Mouse (Mus musculus) neural tube, embryonic 13.5 days (tissue): ENCODE measurements around the gene Samd14. TPM values are rescaled to one million over a fixed set of nuclear protein-coding genes. Genes with fewer than 3 reads are reported as not detected.
A peak's percentile ranks its signal among the peaks of the same experiment; 100 is the strongest.
"Not testable (repeated sequence)": the region's sequence is repeated elsewhere in the genome, so short reads cannot be mapped to it uniquely, and the experiment has no call there.

Experiments
- ATAC-seq: fragments of 200-750 bp; cut with Nextera tagmentation; 2 replicates; pipeline ENCODE4 v1.8.0; 2017; ENCODE audit warnings: low read depth, mild to moderate bottlenecking, moderate TSS enrichment, moderate library complexity
- H3K27ac ChIP-seq: fragments of 300-500 bp; sonication (generic); replicated peaks from 2 replicates; pipeline ENCODE4 v1.5.1; 2015; ENCODE audit warnings: moderate library complexity, mild to moderate bottlenecking, inconsistent platforms
- H3K27me3 ChIP-seq: fragments of 300-500 bp; sonication (generic); 2 replicates; pipeline ENCODE4 v1.6.1; 2015; ENCODE audit warnings: mild to moderate bottlenecking, inconsistent platforms
- H3K36me3 ChIP-seq: fragments of 300-500 bp; sonication (generic); 2 replicates; pipeline ENCODE4 v1.6.1; 2015; ENCODE audit warnings: mild to moderate bottlenecking, inconsistent platforms
- H3K4me1 ChIP-seq: fragments of 300-500 bp; sonication (generic); replicated peaks from 2 replicates; pipeline ENCODE4 v1.6.1; 2015; ENCODE audit warnings: inconsistent platforms
- H3K4me2 ChIP-seq: fragments of 300-500 bp; sonication (generic); 2 replicates; pipeline ENCODE4 v1.6.1; 2015; ENCODE audit warnings: inconsistent platforms, mild to moderate bottlenecking, moderate library complexity
- H3K4me3 ChIP-seq: fragments of 300-500 bp; sonication (generic); 2 replicates; pipeline ENCODE4 v1.5.1; 2015; ENCODE audit warnings: mild to moderate bottlenecking, inconsistent platforms
- H3K9ac ChIP-seq: fragments of 300-500 bp; sonication (generic); 2 replicates; pipeline ENCODE4 v1.6.1; 2015; ENCODE audit warnings: moderate library complexity, mild to moderate bottlenecking, inconsistent platforms
- H3K9me3 ChIP-seq: fragments of 300-500 bp; sonication (generic); 2 replicates; pipeline ENCODE4 v1.6.1; 2016; ENCODE audit warnings: inconsistent platforms
- WGBS: fragments of 180-500 bp; shearing (Covaris S2); methylation state at CpG from one replicate; pipeline ENCODE4 v1.1.7; 2015; 5-methylcytosine and 5-hydroxymethylcytosine counted together
- polyA plus RNA-seq: library from polyadenylated mRNA; unstranded; fragments of >200 nt; fragmentation: Nextera tagmentation; extraction: Ambion mirVana; gene quantifications from 2 replicates; pipeline ENCODE4 v1.2.1, GENCODE M21; 2015

The Samd14 gene
- polyA plus RNA-seq = 133 and 151 TPM in 2 replicates

DNA sequence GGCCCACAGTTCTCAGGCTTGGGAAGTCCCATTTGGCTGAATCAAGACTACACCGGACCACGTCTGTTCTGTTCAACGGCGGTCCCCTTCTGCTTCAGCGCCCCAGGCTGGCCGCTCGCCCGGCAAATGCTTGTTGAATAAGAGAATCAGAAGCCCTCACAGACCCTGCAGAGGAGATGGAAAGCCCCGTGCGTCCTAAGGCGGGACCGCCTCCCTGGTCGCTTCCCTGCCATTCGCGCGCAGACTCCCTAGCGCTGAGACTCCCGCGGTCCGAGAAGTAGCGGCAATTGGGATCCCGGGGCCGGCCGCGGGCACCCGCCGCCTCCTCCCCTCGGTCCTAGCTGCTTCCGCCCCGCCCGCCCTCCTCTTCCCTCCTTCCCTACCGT, at the start of gene Samd14:
Gene Samd14, plus strand, starts transcription at position 251 of the 386 bp plus-strand sequence.
- Histone ChIP-seq H3K27me3 (no peaks in the 10 kb centered on the region), H3K4me3 (peak within 1 kb of the TSS; percentile 96), H3K4me2 (peak within 1 kb of the TSS; percentile 72), H3K9me3 (no peaks in the 10 kb centered on the region), H3K9ac (peak within 1 kb of the TSS; percentile 99), H3K4me1 (peaks cover 77% of the 10 kb centered on the region), H3K27ac (peak within 1 kb of the TSS; percentile 98), H3K36me3 (peaks cover 19% of the 10 kb centered on the region)
- ATAC-seq = peak; percentile 70
- WGBS = under 1% methylated on average over 30 of the region's 32 CpGs

DNA sequence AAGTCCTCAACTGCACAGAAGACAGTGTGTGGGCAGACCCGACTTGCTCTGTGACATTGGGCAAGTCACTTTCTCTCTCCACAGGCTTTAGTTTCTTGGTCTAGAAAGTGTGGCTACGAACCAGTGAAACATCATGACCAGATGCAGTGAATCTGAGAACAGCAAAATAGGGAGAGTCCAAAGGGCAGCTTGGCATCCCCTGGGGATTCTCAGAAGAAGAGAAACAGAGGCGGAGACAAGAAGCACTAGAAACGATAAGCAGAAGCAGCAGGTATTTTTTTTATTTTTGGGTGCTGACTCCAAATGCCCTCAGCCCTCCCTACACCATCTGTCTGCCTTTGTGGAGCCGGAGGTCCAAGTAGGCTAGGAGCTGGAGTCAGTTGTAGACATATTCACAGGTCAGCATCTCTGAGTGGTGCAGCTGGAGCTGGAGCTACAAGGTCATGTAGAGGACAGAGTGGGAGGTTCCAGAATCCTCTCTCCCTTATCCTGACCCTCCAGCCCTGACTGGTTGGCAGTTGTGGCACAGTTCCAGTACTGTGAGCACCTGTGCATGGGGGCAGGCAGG, 47.1 kb upstream of the Samd14 start:
- no peak for ATAC-seq
- H3K9ac ChIP-seq = no peak overlapping the region
- H3K4me1 ChIP-seq = peaks cover 8% of the 10 kb centered on the region
- H3K4me2 ChIP-seq = no peak overlapping the region
- WGBS = 74% methylated on average over 5 of the region's 5 CpGs
- H3K36me3 ChIP-seq = no peaks in the 10 kb centered on the region
- H3K9me3 ChIP-seq = no peaks in the 10 kb centered on the region
- H3K27ac ChIP-seq = no peak overlapping the region
- H3K4me3 ChIP-seq = no peak overlapping the region
- H3K27me3 ChIP-seq = no peaks in the 10 kb centered on the region

DNA sequence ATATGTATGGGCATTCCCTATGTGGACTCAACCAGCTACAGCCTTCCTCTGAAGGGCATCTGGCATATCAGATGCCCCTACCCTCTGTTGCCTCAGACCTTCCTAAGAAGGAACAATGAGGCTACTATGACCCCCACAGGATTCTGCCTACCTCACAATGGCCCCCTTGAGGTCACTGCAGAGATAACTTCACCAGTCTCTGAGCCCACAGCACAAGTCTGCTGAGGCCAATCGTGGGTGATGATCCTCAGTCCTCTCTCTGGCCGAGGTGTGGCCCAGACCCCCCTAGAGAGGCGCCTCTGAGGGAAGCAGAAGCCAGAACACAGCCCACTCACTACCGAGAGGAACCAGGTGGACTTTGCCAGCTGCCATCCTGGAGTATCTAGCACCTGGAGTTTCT, 42.3 kb upstream of the Samd14 start, which contains the start of gene Hils1:
Gene Hils1, plus strand, starts transcription at position 175 of the 400 bp plus-strand sequence.
- no peak within 1 kb of the TSS for H3K9ac ChIP-seq
- 47% methylated on average over 4 of the region's 4 CpGs for WGBS

DNA sequence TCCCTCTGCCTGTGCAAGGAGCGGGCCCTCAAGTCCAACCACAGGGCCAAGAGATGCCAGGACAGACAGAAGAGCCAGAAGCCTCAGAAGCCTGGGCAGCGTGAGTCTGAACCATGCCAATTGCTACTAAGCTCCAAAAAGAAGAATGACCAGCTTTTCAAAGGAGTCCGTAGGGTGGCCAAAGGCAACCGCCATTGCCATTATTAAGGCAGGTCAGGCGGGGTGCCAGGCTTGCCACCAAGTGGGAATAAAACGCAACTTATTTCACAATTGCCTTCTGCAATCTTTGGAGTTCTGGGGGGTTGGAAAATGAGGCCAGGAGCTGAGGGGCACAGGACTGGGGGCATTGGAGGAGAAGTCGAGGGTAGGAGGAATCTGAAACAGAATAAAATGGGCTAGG, 41.5 kb upstream of the Samd14 start:
- no peak for ATAC-seq

More for the DNA sequence above, 42.3 kb upstream of the Samd14 start, which contains the start of gene Hils1:
- Histone ChIP-seq H3K4me1 (no peaks in the 10 kb centered on the region), H3K27me3 (no peaks in the 10 kb centered on the region; the same call in 1 of the 2 replicates), H3K4me2 (no peak within 1 kb of the TSS), H3K9me3 (no peaks in the 10 kb centered on the region), H3K4me3 (no peak within 1 kb of the TSS), H3K36me3 (no peaks in the 10 kb centered on the region), H3K27ac (no peak within 1 kb of the TSS)
- no peak for ATAC-seq

DNA sequence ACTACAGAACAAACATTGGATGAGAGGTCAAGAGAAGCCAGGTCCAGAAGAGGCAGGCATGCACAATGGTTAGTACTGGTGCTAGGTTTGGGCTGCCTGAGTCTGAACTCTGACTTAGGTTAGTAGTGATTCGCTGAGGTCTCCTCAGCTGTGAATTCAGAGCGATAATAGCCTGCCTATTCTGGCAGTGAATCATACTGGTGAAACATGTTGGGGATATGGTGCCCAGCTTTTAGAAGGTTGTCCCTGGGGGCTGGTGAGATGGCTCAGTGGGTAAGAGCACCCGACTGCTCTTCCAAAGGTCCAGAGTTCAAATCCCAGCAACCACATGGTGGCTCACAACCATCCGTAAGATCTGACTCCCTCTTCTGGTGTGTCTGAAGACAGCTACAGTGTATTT, 40.0 kb upstream of the Samd14 start:
- H3K4me2 ChIP-seq, H3K4me3 ChIP-seq, ATAC-seq, H3K9me3 ChIP-seq, H3K36me3 ChIP-seq, H3K27me3 ChIP-seq, H3K27ac ChIP-seq, H3K4me1 ChIP-seq, H3K9ac ChIP-seq: not testable (repeated sequence)
- WGBS = 94% methylated on average over 4 of the region's 4 CpGs

More for the DNA sequence above, 41.5 kb upstream of the Samd14 start:
- H3K4me2 ChIP-seq = no peak overlapping the region
- H3K27ac ChIP-seq = no peak overlapping the region
- H3K27me3 ChIP-seq = no peaks in the 10 kb centered on the region; the same call in 1 of the 2 replicates
- H3K4me1 ChIP-seq = peaks cover 4% of the 10 kb centered on the region; the same call in 1 of the 2 replicates
- no peaks in the 10 kb centered on the region for H3K9me3 ChIP-seq
- H3K4me3 ChIP-seq = no peak overlapping the region
- H3K9ac ChIP-seq = no peak overlapping the region
- H3K36me3 ChIP-seq = no peaks in the 10 kb centered on the region
- 77% methylated on average over 7 of the region's 7 CpGs for WGBS

DNA sequence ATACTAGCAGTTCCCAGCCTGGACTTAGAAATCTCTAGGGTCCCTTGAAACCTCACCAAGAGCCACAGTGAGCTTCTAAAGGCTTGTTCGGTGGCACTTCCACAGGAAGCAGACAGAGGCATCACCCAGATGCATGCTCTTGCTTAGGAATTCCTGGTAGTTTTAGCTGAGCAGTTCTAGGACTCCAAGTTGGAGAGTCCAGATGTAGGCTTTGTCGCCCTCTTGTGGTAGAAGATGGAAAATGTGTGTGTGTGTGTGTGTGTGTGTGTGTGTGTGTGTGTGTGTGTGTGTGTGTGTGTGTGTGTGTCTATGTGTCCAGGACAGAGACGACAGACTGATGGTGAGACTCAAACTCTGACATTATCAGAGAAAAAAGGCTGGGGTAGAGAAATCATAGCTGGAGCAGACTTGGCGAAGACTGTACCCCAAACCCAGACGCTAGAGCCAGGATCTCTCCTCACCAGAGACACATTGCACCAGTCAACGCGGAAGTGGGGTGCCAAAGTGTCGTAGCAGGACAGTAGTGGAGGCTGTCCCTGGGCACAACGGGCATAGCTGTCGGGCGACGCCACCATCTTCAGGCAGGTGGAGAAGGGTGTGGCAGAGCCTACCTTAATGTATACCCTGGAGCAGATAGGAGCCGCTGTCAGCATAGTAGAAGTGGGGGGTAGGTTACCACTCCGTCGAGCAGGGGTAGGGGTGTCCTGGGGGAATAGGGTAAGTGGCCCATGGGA, 39.3 kb upstream of the Samd14 start:
- 60% methylated on average over 14 of the region's 15 CpGs for WGBS
- Histone ChIP-seq H3K27ac (no peak overlapping the region), H3K27me3 (no peaks in the 10 kb centered on the region; the same call in 1 of the 2 replicates), H3K4me1 (peaks cover 6% of the 10 kb centered on the region; the same call in 1 of the 2 replicates), H3K4me3 (no peak overlapping the region), H3K4me2 (no peak overlapping the region), H3K36me3 (no peaks in the 10 kb centered on the region), H3K9me3 (no peaks in the 10 kb centered on the region), H3K9ac (no peak overlapping the region)
- peak; percentile 30; the same call in 1 of the 2 replicates for ATAC-seq

DNA sequence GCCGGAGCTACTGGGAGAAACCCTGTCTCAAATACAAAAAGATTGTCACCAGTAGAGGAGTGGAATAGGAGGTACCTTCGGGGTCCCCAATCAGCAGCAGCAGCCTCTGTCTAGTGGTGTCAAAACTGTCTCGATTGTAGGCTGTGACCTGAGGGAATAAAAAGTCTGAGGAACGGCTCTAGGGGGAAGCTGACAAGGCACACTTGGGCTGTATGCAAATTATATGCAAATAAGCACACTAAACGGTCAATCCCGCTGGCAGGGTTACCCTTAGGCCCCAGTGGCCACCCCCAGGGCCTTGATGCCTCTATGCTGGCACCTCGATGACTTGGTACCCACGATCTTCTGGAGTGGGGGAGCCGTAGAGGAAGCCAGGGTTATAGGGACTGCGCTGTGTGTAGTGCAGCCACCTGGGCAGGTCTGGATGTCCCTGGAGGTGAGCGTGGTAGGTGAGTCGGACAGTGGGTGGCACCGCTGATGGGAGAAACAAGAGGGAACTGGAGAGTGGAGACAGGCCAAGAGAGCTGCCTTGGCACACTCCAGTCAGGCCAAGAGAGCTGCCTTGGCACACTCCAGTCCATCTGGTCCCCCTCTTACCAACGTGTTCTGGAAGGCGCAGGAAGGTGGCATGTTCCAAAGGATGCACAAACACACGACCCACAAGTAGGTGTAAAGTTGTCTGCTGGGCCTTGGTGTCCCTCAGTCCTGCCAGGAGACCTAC, 37.6 kb upstream of the Samd14 start:
- H3K27ac ChIP-seq = no peak overlapping the region
- H3K4me3 ChIP-seq = no peak overlapping the region
- H3K36me3 ChIP-seq = no peaks in the 10 kb centered on the region
- H3K9me3 ChIP-seq = no peaks in the 10 kb centered on the region
- peaks cover 6% of the 10 kb centered on the region; the same call in 1 of the 2 replicates for H3K4me1 ChIP-seq
- no peak overlapping the region for H3K9ac ChIP-seq
- H3K4me2 ChIP-seq = no peak overlapping the region
- no peak for ATAC-seq
- 60% methylated on average over 16 of the region's 16 CpGs for WGBS
- no peaks in the 10 kb centered on the region; the same call in 1 of the 2 replicates for H3K27me3 ChIP-seq

DNA sequence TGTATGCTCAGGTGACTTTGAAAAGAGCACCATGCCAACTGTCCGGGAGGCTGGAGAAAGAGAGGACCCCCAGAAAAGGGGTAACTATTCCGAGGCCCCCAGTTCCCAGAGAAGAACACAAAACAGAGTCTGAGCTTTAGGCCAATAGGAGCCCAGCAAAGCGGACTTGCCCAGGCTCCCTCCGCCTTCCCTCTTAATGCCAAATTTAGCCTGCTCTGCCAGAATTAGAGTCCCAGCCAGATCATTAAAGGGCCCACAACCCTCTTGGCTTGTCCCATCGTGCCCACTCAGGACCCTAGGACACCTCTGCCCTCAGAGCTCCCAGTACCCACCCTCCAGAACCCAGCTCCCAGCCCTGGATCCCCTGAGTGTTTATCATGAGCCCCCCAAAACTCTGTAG, 36.8 kb upstream of the Samd14 start:
- no peak overlapping the region for H3K27ac ChIP-seq
- WGBS = 72% methylated on average over 5 of the region's 5 CpGs
- no peak overlapping the region for H3K4me2 ChIP-seq
- ATAC-seq = no peak
- H3K4me1 ChIP-seq = peaks cover 11% of the 10 kb centered on the region
- H3K9me3 ChIP-seq = no peaks in the 10 kb centered on the region
- no peaks in the 10 kb centered on the region; the same call in 1 of the 2 replicates for H3K27me3 ChIP-seq
- no peaks in the 10 kb centered on the region for H3K36me3 ChIP-seq
- H3K4me3 ChIP-seq = no peak overlapping the region
- 0 out of 2 replicates have a peak overlapping the region, but pooled peaks have one; percentile 3 for H3K9ac ChIP-seq

DNA sequence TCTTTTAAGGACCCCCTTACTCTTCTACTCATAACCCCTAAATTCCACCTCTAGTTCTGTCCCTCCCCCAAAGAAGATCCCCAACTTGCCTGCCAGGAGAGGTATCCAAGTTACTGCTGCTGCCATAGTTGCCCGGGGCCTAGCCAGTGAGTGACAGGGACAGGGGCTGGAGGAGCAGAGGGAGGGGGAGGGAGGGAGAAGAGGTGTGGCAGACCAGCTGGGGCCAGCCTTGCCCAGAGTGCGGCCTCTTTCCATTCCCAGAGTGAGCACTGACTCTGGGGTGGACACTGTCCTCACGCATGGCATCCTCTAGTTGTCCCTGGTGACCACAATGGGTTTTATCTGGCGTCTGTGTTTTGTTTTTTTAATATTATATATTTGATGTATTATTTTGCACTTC, 36.4 kb upstream of the Samd14 start:
- Histone ChIP-seq H3K36me3 (no peaks in the 10 kb centered on the region), H3K27ac (no peak overlapping the region), H3K4me2 (no peak overlapping the region), H3K4me3 (no peak overlapping the region), H3K27me3 (no peaks in the 10 kb centered on the region; the same call in 1 of the 2 replicates), H3K4me1 (peaks cover 16% of the 10 kb centered on the region), H3K9me3 (no peaks in the 10 kb centered on the region), H3K9ac (peak overlapping the region; percentile 3; the same call in 1 of the 2 replicates)
- no peak for ATAC-seq
- WGBS = 27% methylated on average over 4 of the region's 4 CpGs

DNA sequence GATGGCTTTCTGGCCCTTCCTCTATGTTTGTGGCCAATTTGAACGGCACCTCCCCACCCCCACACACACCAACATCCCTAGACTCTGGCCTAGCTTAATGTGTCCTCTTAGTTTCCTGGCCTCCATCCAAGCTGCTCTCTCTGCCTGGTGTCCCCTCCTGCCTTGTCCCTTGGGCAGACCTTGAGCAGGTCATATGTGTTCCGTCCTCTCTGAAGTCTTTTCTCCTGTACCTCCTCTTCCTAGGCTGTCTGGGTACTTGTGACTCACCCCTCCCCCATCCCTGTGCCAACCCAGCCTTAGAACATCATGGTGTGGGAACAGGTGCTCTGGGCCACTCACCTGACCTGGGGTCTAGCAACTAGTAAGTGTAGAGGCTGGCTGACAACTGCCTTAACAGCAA, 34.7 kb upstream of the Samd14 start:
- no peak overlapping the region for H3K27ac ChIP-seq
- 70% methylated on average over 2 of the region's 2 CpGs for WGBS

DNA sequence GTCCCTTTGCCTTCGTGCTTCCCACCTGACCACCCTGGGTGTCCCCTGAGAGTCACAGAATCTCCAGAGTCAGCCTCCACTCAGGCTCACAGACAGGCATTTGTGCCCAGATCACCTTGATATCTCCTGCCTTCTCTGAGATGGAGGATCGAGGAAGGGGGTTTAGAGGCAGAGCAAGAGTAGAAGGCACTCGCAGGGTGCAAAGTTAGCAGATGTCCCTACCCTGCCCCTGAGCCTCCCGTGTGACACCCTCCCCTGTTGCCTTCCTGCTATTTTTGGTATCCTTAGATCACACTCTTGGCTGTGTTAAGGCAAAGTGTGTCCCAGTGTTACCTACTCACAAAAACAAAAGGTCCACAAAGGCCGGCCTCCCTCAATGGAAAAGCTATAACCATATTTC, 33.5 kb upstream of the Samd14 start, which contains the start of gene Sgca:
Gene Sgca, minus strand, starts transcription at position 129 of the 400 bp plus-strand sequence.
- 68% methylated on average over 5 of the region's 5 CpGs for WGBS
- ATAC-seq = no peak
- no peak within 1 kb of the TSS for H3K9ac ChIP-seq

More for the DNA sequence above, 34.7 kb upstream of the Samd14 start:
- ATAC-seq = no peak
- Histone ChIP-seq H3K4me2 (no peak overlapping the region), H3K9ac (no peak overlapping the region), H3K9me3 (no peaks in the 10 kb centered on the region), H3K4me3 (no peak overlapping the region), H3K4me1 (peaks cover 28% of the 10 kb centered on the region), H3K27me3 (no peaks in the 10 kb centered on the region; the same call in 1 of the 2 replicates), H3K36me3 (no peaks in the 10 kb centered on the region)

More for the DNA sequence above, 33.5 kb upstream of the Samd14 start, which contains the start of gene Sgca:
- H3K4me3 ChIP-seq = no peak within 1 kb of the TSS
- no peaks in the 10 kb centered on the region for H3K9me3 ChIP-seq
- no peaks in the 10 kb centered on the region for H3K36me3 ChIP-seq
- peaks cover 28% of the 10 kb centered on the region for H3K4me1 ChIP-seq
- H3K27me3 ChIP-seq = no peaks in the 10 kb centered on the region; the same call in 1 of the 2 replicates
- H3K27ac ChIP-seq = no peak within 1 kb of the TSS
- H3K4me2 ChIP-seq = no peak within 1 kb of the TSS
